ENCODE assay signal across 13 mouse cellular contexts in the genomic region with DNA sequence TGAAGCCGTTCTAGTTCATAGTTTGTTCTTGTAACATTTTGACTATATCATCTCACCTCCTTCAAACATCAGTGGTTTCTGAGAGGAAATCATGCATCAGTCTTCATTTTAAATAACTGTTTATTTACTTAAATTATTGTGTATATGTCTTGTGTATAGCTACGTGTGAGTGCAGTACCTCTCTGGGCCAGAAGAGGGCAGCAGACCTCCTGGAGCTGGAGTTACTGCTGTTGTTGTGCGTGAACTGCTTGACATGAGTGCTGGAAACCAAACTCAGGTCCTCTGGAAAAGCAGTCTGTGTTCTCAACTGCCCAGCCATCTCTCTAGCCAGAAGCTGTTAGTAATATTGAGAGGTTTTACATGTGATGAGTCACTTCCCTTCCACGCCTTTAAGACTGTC.
DNase-seq lines count a peak whose midpoint lies in the region; ATAC-seq and TF ChIP-seq lines count a peak whose summit lies in the region.
"Had no signal": no experiment of that assay in that cellular context is flagged by ENCODE, and none has a peak within 500 bp of the region (broad histone marks: within the 10 kb centered on the region; RNA-seq: fewer than 3 reads in every experiment).

No protein-coding gene starts in this region.

- no peak for TF ChIP-seq POLR2A in bone marrow macrophage, adult 2 months (IDR thresholded peaks at IDR 0.05; ENCODE audit: borderline replicate concordance, low read depth, low read length)

- peak; percentile 32 for DNase-seq in CD4-positive, CD25-positive, alpha-beta regulatory T cell, adult 2 months (ENCODE audit: low read depth, low spot score)
- DNase-seq in left cerebral cortex, adult 2 months (ENCODE audit: extremely low spot score in 1 of 2, low spot score in 2 of 2): no peak
- no peak for DNase-seq in left cerebral cortex, postnatal 10 days (ENCODE audit: extremely low spot score in 1 of 2, low spot score in 2 of 2)
- DNase-seq in 416B (ENCODE audit: low read depth): peak; percentile 73
- no peak for DNase-seq in thymus, postnatal 0 days (ENCODE audit: low spot score)
- DNase-seq in thymus, postnatal 10 days (ENCODE audit: low spot score in 2 of 2): no peak
- DNase-seq: adrenal gland, postnatal 10 days; heart, postnatal 10 days; liver, embryonic 13.5 days had no signal

- H3K27ac ChIP-seq in left cerebral cortex, adult 2 months: no peak overlapping the region
- H3K27ac ChIP-seq in bone marrow macrophage, adult 2 months (ENCODE audit: insufficient read depth, low read depth, low read length): no peak overlapping the region
- H3K27ac ChIP-seq: liver, embryonic 13.5 days; midbrain, embryonic 10.5 days had no signal

- intact Hi-C loops in left cerebral cortex, adult 2 months (cut with DNase I): no loop called here
- intact Hi-C loops in left cerebral cortex, postnatal 10 days (cut with DNase I): no loop called here

- no peak for ATAC-seq in CD4-positive, CD25-positive, alpha-beta regulatory T cell, adult 4 months
- ATAC-seq: inflammation-experienced regulatory T-cells, adult 6 months had no signal

- H3K4me1 ChIP-seq in bone marrow macrophage, adult 2 months (ENCODE audit: control insufficient read depth, insufficient read depth, low read length): peaks cover 16% of the 10 kb centered on the region
- H3K4me1 ChIP-seq: liver, embryonic 13.5 days; midbrain, embryonic 10.5 days had no signal

- H3K4me3 ChIP-seq in left cerebral cortex, adult 2 months: no peak overlapping the region
- H3K4me3 ChIP-seq in bone marrow macrophage, adult 2 months (ENCODE audit: insufficient read depth, low read length): no peak overlapping the region
- H3K4me3 ChIP-seq: liver, embryonic 13.5 days; midbrain, embryonic 10.5 days had no signal

- TF ChIP-seq CTCF in left cerebral cortex, adult 2 months (IDR thresholded peaks at IDR 0.05): peak; percentile 14; the same call in 1 of the 2 replicates
- peak; percentile 52 for TF ChIP-seq CTCF in bone marrow macrophage, adult 2 months (IDR thresholded peaks at IDR 0.05; ENCODE audit: low read depth, low read length)

Comparison
In these comparisons a context has a peak if more than half of its experiments do, and no peak if none do; other contexts are left out.
1. DNase-seq: peak in CD4-positive, CD25-positive, alpha-beta regulatory T cell, adult 2 months (single experiment) and 416B (single experiment); none in left cerebral cortex, adult 2 months (0 of 2), left cerebral cortex, postnatal 10 days (0 of 2), thymus, postnatal 0 days (single experiment) and thymus, postnatal 10 days (0 of 2).